Mouse (Mus musculus) fibroblast of lung, adult 2 months (primary cell): ENCODE results near the gene Slc18b1.

ENCODE experiments used
- DNase-seq: peaks from one replicate; pipeline ENCODE4 v3.0.0-alpha.2; 2011; ENCODE audit warnings: low read depth

Gene Slc18b1

GRCm38 (mm10) chr10:23806201-23806600, 9.4 kb downstream of the Slc18b1 start:
- DNase-seq: no peak

GRCm38 (mm10) chr10:23811635-23812437, 15.1 kb downstream of the Slc18b1 start:
- DNase-seq: no peak

- no peak for DNase-seq
These were observed 15.6 kb downstream of the Slc18b1 start for GRCm38 (mm10) chr10:23812438-23812759.

GRCm38 (mm10) chr10:23812852-23813766, 16.3 kb downstream of the Slc18b1 start:
- DNase-seq: no peak

GRCm38 (mm10) chr10:23815168-23815567, 18.4 kb downstream of the Slc18b1 start:
- no peak for DNase-seq

- DNase-seq: no peak
These were observed 19.5 kb downstream of the Slc18b1 start for GRCm38 (mm10) chr10:23816241-23816640.

- DNase-seq: no peak
These were observed 29.7 kb downstream of the Slc18b1 start for GRCm38 (mm10) chr10:23826516-23826915.

- no peak for DNase-seq
These were observed 39.5 kb downstream of the Slc18b1 start for GRCm38 (mm10) chr10:23836003-23836964.

GRCm38 (mm10) chr10:23837115-23837514, 40.3 kb downstream of the Slc18b1 start:
- no peak for DNase-seq

GRCm38 (mm10) chr10:23838910-23839309, 42.1 kb downstream of the Slc18b1 start:
- no peak for DNase-seq

- no peak for DNase-seq
These were observed 42.6 kb downstream of the Slc18b1 start for GRCm38 (mm10) chr10:23839368-23839767.

GRCm38 (mm10) chr10:23840496-23840895, 43.7 kb downstream of the Slc18b1 start:
- no peak for DNase-seq

GRCm38 (mm10) chr10:23851228-23851912, 54.6 kb downstream of the Slc18b1 start, which contains the start of gene Vnn3:
Gene Vnn3 (plus strand): TSS chr10:23851462.
- peak; percentile 29 for DNase-seq

GRCm38 (mm10) chr10:23852096-23852495, 55.3 kb downstream of the Slc18b1 start:
- DNase-seq: peak; percentile 57

GRCm38 (mm10) chr10:23864362-23865312, 67.9 kb downstream of the Slc18b1 start:
- DNase-seq: no peak
